Comparison of ENCODE assay signal across 19 mouse cellular contexts in the genomic region with DNA sequence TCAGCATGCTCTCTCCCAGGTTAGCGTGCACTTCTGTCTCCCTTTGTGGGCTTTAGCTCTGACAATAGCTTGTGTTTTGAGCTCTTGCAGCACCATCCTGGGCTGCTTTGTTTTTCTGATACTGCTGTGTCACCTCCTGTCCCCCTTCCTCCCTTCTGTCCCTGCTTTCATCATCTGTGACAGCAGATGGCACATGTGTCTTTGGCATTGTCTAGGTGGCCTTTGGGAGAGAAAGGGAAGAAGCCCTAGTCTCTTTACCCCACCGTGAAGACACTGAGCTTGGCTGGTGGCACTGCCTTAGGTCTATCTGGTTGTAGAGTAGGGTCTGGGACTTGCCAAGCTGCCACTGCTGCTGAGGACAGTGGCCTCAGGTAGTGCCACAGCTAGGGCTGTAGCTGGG. TPM values are rescaled to one million over a fixed set of nuclear protein-coding genes. Genes with fewer than 3 reads are reported as not detected.
DNase-seq lines count a peak whose midpoint lies in the region; ATAC-seq and TF ChIP-seq lines count a peak whose summit lies in the region.
"Had no signal": no experiment of that assay in that cellular context is flagged by ENCODE, and none has a peak within 500 bp of the region (broad histone marks: within the 10 kb centered on the region; RNA-seq: fewer than 3 reads in every experiment).

No protein-coding gene starts in this region.

- no peak overlapping the region for H3K4me2 ChIP-seq in hindbrain, embryonic 13.5 days
- H3K4me2 ChIP-seq in intestine, postnatal 0 days (replicated peaks; ENCODE audit: low read depth) = no peak overlapping the region
- no peak overlapping the region for H3K4me2 ChIP-seq in forebrain, embryonic 15.5 days (replicated peaks)
- H3K4me2 ChIP-seq: embryonic facial prominence, embryonic 12.5 days; heart, embryonic 15.5 days; limb, embryonic 13.5 days; lung, embryonic 14.5 days had no signal

- H3K9me3 ChIP-seq in hindbrain, embryonic 10.5 days = no peaks in the 10 kb centered on the region
- H3K9me3 ChIP-seq in hindbrain, embryonic 13.5 days = no peaks in the 10 kb centered on the region
- H3K9me3 ChIP-seq in intestine, postnatal 0 days (ENCODE audit: control insufficient read depth) = no peaks in the 10 kb centered on the region
- H3K9me3 ChIP-seq in forebrain, embryonic 15.5 days = no peaks in the 10 kb centered on the region
- H3K9me3 ChIP-seq: embryonic facial prominence, embryonic 12.5 days; heart, embryonic 15.5 days; limb, embryonic 13.5 days had no signal

- no peak overlapping the region for H3K4me3 ChIP-seq in hindbrain, embryonic 10.5 days
- no peak overlapping the region for H3K4me3 ChIP-seq in hindbrain, embryonic 13.5 days
- H3K4me3 ChIP-seq in intestine, postnatal 0 days (ENCODE audit: low read depth, low read length) = no peak overlapping the region
- no peak overlapping the region for H3K4me3 ChIP-seq in forebrain, embryonic 15.5 days
- H3K4me3 ChIP-seq: embryonic facial prominence, embryonic 12.5 days; heart, embryonic 15.5 days; limb, embryonic 13.5 days had no signal

- no peaks in the 10 kb centered on the region for H3K27me3 ChIP-seq in hindbrain, embryonic 10.5 days (ENCODE audit: insufficient read depth, poor library complexity, severe bottlenecking)
- H3K27me3 ChIP-seq in hindbrain, embryonic 13.5 days = no peaks in the 10 kb centered on the region
- no peaks in the 10 kb centered on the region for H3K27me3 ChIP-seq in intestine, postnatal 0 days (replicated peaks; ENCODE audit: control insufficient read depth, insufficient read depth, low read length)
- no peaks in the 10 kb centered on the region for H3K27me3 ChIP-seq in forebrain, embryonic 15.5 days
- H3K27me3 ChIP-seq: embryonic facial prominence, embryonic 12.5 days; heart, embryonic 15.5 days; limb, embryonic 13.5 days had no signal

- H3K9ac ChIP-seq in hindbrain, embryonic 13.5 days = no peak overlapping the region
- H3K9ac ChIP-seq in intestine, postnatal 0 days (ENCODE audit: low read depth, low read length) = no peak overlapping the region
- no peak overlapping the region for H3K9ac ChIP-seq in forebrain, embryonic 15.5 days (replicated peaks)
- H3K9ac ChIP-seq: embryonic facial prominence, embryonic 12.5 days; heart, embryonic 15.5 days; limb, embryonic 13.5 days; lung, embryonic 14.5 days had no signal

- TF ChIP-seq CTCF in intestine, postnatal 0 days (IDR thresholded peaks at IDR 0.05; ENCODE audit: low read depth) = no peak

- peaks cover 5% of the 10 kb centered on the region for H3K4me1 ChIP-seq in hindbrain, embryonic 10.5 days (replicated peaks)
- H3K4me1 ChIP-seq in hindbrain, embryonic 13.5 days (replicated peaks) = peaks cover 6% of the 10 kb centered on the region; the same call in 1 of the 2 replicates
- no peaks in the 10 kb centered on the region for H3K4me1 ChIP-seq in intestine, postnatal 0 days (replicated peaks; ENCODE audit: control insufficient read depth, insufficient read depth, low read length)
- H3K4me1 ChIP-seq in forebrain, embryonic 15.5 days = no peaks in the 10 kb centered on the region
- H3K4me1 ChIP-seq: embryonic facial prominence, embryonic 12.5 days; limb, embryonic 13.5 days had no signal

- no peaks in the 10 kb centered on the region for H3K36me3 ChIP-seq in hindbrain, embryonic 10.5 days
- H3K36me3 ChIP-seq in hindbrain, embryonic 13.5 days = no peaks in the 10 kb centered on the region
- no peaks in the 10 kb centered on the region for H3K36me3 ChIP-seq in intestine, postnatal 0 days (ENCODE audit: control insufficient read depth, insufficient read depth)
- H3K36me3 ChIP-seq in forebrain, embryonic 15.5 days = no peaks in the 10 kb centered on the region
- H3K36me3 ChIP-seq: embryonic facial prominence, embryonic 12.5 days; heart, embryonic 15.5 days had no signal

- H3K27ac ChIP-seq in hindbrain, embryonic 10.5 days = peak overlapping the region; percentile 59; the same call in 1 of the 2 replicates
- no peak overlapping the region for H3K27ac ChIP-seq in hindbrain, embryonic 13.5 days
- no peak overlapping the region for H3K27ac ChIP-seq in intestine, postnatal 0 days (ENCODE audit: low read depth, low read length)
- H3K27ac ChIP-seq in forebrain, embryonic 15.5 days (replicated peaks) = no peak overlapping the region
- H3K27ac ChIP-seq: embryonic facial prominence, embryonic 12.5 days; heart, embryonic 15.5 days; limb, embryonic 13.5 days had no signal

- WGBS in hindbrain, embryonic 10.5 days = 52% methylated on average over 2 of the region's 2 CpGs
- WGBS in hindbrain, embryonic 13.5 days = 49% methylated on average over 2 of the region's 2 CpGs
- WGBS in intestine, postnatal 0 days = 80% methylated on average over 2 of the region's 2 CpGs
- 61% methylated on average over 2 of the region's 2 CpGs for WGBS in forebrain, embryonic 15.5 days

- DNase-seq in hindbrain, embryonic 10.5 days (ENCODE audit: low spot score) = no peak
- peak; percentile 44 for DNase-seq in CD4-positive helper T cell, adult 2 months (ENCODE audit: low read depth, low spot score)
- peak; percentile 64 for DNase-seq in naive thymus-derived CD4-positive, alpha-beta T cell, adult 2 months (ENCODE audit: low read depth)
- no peak for DNase-seq in kidney, postnatal 36 days
- DNase-seq: adrenal gland, postnatal 25 days; cerebellum, postnatal 14 days; gastrocnemius, postnatal 14 days; lung, embryonic 14.5 days; spleen, adult 18-20 months had no signal

- ATAC-seq in hindbrain, embryonic 13.5 days (ENCODE audit: low FRiP score) = no peak
- ATAC-seq in granulocyte monocyte progenitor cell, adult 5-6 weeks (replicated peaks; ENCODE audit: poor library complexity, severe bottlenecking) = peak; percentile 76
- ATAC-seq in intestine, postnatal 0 days = no peak
- ATAC-seq in forebrain, embryonic 15.5 days (replicated peaks) = no peak

RNA-seq across cellular contexts. Expression of gene Cnot6, which starts 10.8 kb away (rescaled TPM):
- 57.3 and 60.8 TPM in 2 replicates for polyA plus RNA-seq in hindbrain, embryonic 10.5 days (2016; fragmentation: Nextera tagmentation; extraction: Ambion mirVana)
- 57.1 and 57.4 TPM in 2 replicates for polyA plus RNA-seq in hindbrain, embryonic 13.5 days (2015; fragmentation: Nextera tagmentation; extraction: Ambion mirVana)
- 73.3 and 77.8 TPM in 2 replicates for total RNA-seq in granulocyte monocyte progenitor cell, adult 5-6 weeks (2014; fragmentation: Nextera tagmentation)
- 42.2 and 52.8 TPM in 2 replicates for total RNA-seq in granulocyte monocyte progenitor cell, adult 5-6 weeks (2017)
- 27.2 and 31.3 TPM in 2 replicates for polyA plus RNA-seq in intestine, postnatal 0 days (2015; fragmentation: Nextera tagmentation; extraction: Ambion mirVana)
- polyA plus RNA-seq in forebrain, embryonic 15.5 days (2015; fragmentation: Nextera tagmentation; extraction: Ambion mirVana) = 69.9 and 78.7 TPM in 2 replicates

RNA-seq across cellular contexts. Expression of gene Scgb3a1, which starts 59.9 kb away (rescaled TPM):
- polyA plus RNA-seq in hindbrain, embryonic 10.5 days (2016; fragmentation: Nextera tagmentation; extraction: Ambion mirVana) = not detected in 2 replicates
- polyA plus RNA-seq in hindbrain, embryonic 13.5 days (2015; fragmentation: Nextera tagmentation; extraction: Ambion mirVana) = not detected in 2 replicates
- 0.86 TPM in 1 of 2 replicates, not detected in the other for total RNA-seq in granulocyte monocyte progenitor cell, adult 5-6 weeks (2014; fragmentation: Nextera tagmentation)
- total RNA-seq in granulocyte monocyte progenitor cell, adult 5-6 weeks (2017) = not detected in 2 replicates
- 3.2 and 4.4 TPM in 2 replicates for polyA plus RNA-seq in intestine, postnatal 0 days (2015; fragmentation: Nextera tagmentation; extraction: Ambion mirVana)
- not detected in 2 replicates for polyA plus RNA-seq in forebrain, embryonic 15.5 days (2015; fragmentation: Nextera tagmentation; extraction: Ambion mirVana)
- total RNA-seq: adrenal gland, postnatal 25 days; gastrocnemius, postnatal 14 days; monocyte, adult 5-6 weeks had no signal
- polyA plus RNA-seq: embryonic facial prominence, embryonic 12.5 days; kidney, embryonic 14.5 days; limb, embryonic 13.5 days; lung, embryonic 14.5 days; stomach, embryonic 16.5 days had no signal

Comparison
In these comparisons a context has a peak if more than half of its experiments do, and no peak if none do; other contexts are left out.
1. DNase-seq: peak in CD4-positive helper T cell, adult 2 months (single experiment) and naive thymus-derived CD4-positive, alpha-beta T cell, adult 2 months (single experiment); none in hindbrain, embryonic 10.5 days (single experiment) and kidney, postnatal 36 days (0 of 2).